Mouse (Mus musculus): ENCODE results near the gene Gm382. TPM values are rescaled to one million over a fixed set of nuclear protein-coding genes. Genes with fewer than 3 reads are reported as not detected.

Gm382 gene
- total RNA-seq (2023) = not detected in 2 replicates

DNA sequence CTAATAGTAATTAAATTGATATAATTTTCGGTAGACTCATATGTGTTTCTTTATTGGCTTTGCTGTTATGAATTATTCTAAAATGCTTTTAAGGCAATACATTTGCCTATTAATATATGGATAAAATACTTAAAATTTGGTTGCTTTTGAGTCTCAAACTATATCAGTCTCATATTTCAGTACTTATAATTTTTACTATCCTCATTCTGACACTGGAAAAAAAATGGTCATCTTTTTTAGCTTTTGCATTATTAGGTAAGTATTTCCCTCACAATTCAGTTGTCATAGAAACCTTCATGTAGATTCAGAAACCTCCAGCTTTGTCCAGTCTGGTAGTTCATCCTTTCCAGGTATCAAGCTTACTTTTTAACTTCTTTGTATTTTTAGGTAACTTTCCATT lies at the start of gene Gm382:
Gene Gm382 (plus strand): TSS at position 301 of the 400 bp plus-strand sequence.

Other genes with a start within 250 kb of the Gm382 start
- not detected in 2 replicates for gene 4932411N23Rik, start 224.1 kb upstream of the Gm382 start, total RNA-seq (2023)